Mouse (Mus musculus): ENCODE results near the gene Ubr1. TPM values are rescaled to one million over a fixed set of nuclear protein-coding genes. Genes with fewer than 3 reads are reported as not detected.
A peak's percentile ranks its signal among the peaks of the same experiment; 100 is the strongest.

Gene Ubr1
- total RNA-seq, 2 experiments from 2014 or later = 43.2 to 45.0 TPM

- no peak for DNase-seq (ENCODE audit: low spot score in 2 of 2)
Observed at GRCm38 (mm10) chr2:120863389-120863788, 107.1 kb downstream of the Ubr1 start.

GRCm38 (mm10) chr2:120860699-120861098 is 109.8 kb downstream of the Ubr1 start:
- DNase-seq (ENCODE audit: low spot score in 2 of 2) = no peak

DNA sequence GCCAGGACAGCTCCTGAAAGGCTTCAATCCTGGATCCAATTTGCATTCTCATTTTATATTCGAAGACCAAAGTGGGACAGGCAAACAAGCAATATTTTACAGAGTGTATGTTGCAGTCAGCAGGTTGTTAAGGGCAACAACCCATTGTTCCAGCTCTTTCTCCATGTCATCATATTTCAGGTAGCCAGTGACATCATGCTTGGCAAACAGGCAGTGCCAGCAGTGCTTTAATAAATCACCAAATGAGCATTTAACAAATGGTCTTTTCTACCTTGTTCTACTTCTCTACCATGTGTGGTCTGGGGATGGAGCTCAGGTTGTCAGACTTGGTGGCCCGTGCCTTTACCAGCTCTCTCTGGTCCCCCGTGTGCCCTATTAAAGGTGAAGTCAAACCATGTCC is 112.4 kb downstream of the Ubr1 start:
- DNase-seq (ENCODE audit: low spot score in 2 of 2) = no peak

DNA sequence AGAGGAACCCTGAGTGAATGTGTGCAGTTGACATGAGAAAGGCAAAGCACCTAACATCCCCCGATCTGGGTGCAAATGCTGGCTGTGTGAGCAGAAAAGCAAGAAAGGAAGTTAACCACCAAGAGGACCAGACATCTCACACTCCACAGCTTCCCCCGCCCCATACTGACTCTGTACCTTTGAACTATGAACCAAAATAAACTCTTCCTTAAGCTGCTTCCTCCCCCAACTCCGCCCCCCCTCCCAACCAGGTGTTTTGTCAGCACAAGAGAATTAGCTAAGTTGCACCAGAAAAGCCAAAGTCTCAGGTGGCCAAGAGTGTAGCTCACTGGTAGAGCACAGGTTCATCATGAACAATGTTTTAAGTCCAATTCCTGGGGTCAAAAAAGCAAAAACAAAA is 117.4 kb downstream of the Ubr1 start:
- DNase-seq (ENCODE audit: low spot score in 2 of 2) = no peak

GRCm38 (mm10) chr2:120852626-120853025 is 117.9 kb downstream of the Ubr1 start:
- DNase-seq (ENCODE audit: low spot score in 2 of 2) = no peak

- DNase-seq (ENCODE audit: low spot score in 2 of 2) = peak; percentile 98 to 99
Observed at GRCm38 (mm10) chr2:120850424-120851082, 120.0 kb downstream of the Ubr1 start, which contains the start of gene Ttbk2. Gene Ttbk2, minus strand, starts transcription at chr2:120850604.

DNA sequence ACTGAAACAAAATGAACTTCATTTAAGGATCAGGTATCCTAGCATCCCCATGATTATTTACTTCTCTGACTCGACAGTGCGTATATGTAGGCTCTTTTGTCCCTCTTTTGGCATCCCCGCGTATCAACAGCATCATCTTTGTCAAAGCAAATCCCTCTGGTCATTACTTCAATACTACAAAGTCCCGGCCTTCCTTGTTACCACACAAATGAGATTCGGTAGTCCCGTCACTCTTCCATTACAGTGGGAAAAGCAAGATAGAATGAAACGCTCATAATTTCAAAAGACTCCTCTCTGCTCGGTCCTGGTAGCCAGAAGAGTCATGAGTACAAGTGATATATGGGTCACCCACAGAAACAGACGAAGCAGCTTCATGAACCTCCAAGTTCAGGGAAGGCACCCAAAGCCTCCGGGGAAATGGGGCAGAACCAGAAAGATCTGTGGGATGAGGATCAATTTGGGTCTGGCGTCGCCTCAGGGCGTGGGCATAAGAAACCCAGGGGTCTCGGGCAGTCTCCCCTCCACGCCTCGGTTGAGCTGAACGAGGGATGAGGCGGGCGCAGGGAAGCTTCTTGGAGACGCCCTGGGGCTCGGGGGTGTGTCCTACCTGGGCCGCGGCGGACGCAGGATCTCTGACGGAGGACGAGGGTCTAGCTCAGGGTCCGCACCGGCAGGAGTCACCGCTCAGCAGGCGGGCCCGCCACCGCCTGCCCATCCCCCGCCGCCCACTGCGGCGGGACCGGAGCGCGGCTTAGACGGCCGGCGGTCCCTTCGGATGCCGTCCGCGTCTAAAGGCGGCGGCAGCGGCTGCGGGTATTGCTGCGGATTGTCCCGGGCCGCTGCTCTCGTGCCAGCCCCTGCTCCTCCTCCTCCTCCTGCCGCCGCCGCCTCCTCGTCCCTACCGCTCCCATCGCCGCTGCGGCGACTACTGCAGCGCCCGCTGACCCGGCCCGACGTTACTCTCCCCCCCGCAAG is 120.8 kb downstream of the Ubr1 start, which contains the start of gene Cdan1:
Gene Cdan1, minus strand, starts transcription at position 680 of the 975 bp plus-strand sequence.
- DNase-seq (ENCODE audit: low spot score in 2 of 2) = peak; percentile 38 to 55

- no peak for DNase-seq (ENCODE audit: low spot score in 2 of 2)
Observed at GRCm38 (mm10) chr2:120845280-120845679, 125.2 kb downstream of the Ubr1 start.

- no peak for DNase-seq (ENCODE audit: low spot score in 2 of 2)
Observed at GRCm38 (mm10) chr2:120843990-120844389, 126.5 kb downstream of the Ubr1 start.

DNA sequence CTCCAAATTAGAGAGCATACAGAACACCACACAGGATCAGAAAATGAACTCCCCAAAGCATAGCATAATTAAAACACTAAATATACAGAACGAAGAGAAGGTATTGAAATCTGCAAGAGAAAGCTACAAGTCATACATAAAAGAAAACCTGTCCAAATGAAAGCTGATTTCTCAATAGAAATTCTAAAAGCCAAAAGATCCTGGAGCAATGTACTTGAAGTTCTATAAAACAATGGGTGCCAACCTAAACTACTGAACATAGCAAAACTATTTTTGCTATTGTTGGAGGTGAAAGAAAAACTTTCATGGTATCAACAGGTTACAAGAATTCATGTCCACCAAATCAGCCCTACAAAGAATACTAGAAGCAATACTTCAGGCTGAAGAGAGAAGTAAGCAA is 129.3 kb downstream of the Ubr1 start:
- no peak for DNase-seq (ENCODE audit: low spot score in 2 of 2)

DNA sequence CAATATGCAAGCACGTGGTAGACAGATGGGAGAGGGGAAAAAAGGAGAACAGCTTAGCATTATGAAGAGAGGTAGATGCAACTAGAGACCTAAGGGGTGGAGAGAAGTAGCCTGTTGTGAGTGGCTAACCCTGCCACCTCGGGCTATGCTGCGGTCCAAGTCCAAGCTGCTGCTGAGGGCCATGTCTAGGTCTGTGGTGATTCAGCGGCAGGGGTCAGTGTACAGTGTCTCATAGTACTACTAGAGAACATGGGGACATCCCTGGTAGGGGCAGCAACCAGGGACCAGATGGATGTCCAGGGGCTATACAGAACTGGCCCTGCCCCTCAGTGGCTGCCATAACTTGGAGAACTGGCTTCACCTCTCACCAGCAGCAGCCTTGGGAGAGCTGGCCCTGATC is 135.3 kb downstream of the Ubr1 start:
- DNase-seq (ENCODE audit: low spot score in 2 of 2) = no peak

GRCm38 (mm10) chr2:120826936-120827638 is 143.4 kb downstream of the Ubr1 start:
- DNase-seq (ENCODE audit: low spot score in 2 of 2) = no peak

Small RNAs within 50 kb of the gene (microRNA-seq; reads per million reads assigned to microRNA genes)
- 0 reads per million in 2 experiments for gene Gm44325

Other genes with a start within 250 kb of the Ubr1 start
- gene Cdan1, start 120.6 kb downstream of the Ubr1 start, total RNA-seq (2021) = 10 to 100 TPM; 25.2 to 26.5 TPM
- gene Ttbk2, start 120.1 kb downstream of the Ubr1 start, total RNA-seq (2021) = 10 to 100 TPM; 89.8 to 93.3 TPM
- 10 to 100 TPM; 24.8 to 25.6 TPM for gene Tmem62, start 6.3 kb upstream of the Ubr1 start, total RNA-seq (2021)
- gene Ccndbp1, start 37.7 kb upstream of the Ubr1 start, total RNA-seq (2021) = 10 to 100 TPM; 63.0 to 64.6 TPM
- not detected for gene Epb42, start 66.4 kb upstream of the Ubr1 start, total RNA-seq (2021)
- gene Tgm5, start 115.1 kb upstream of the Ubr1 start, total RNA-seq (2021) = under 1 TPM in 1 of 2 experiments, not detected in 1; 0.14 TPM
- under 1 TPM in 1 of 2 experiments, not detected in 1; 0.21 TPM for gene Tgm7, start 139.1 kb upstream of the Ubr1 start, total RNA-seq (2021)
- gene Adal, start 169.7 kb upstream of the Ubr1 start, total RNA-seq (2021) = 10 to 100 TPM; 14.5 to 17.8 TPM
- gene Lcmt2, start 169.9 kb upstream of the Ubr1 start, total RNA-seq (2021) = 1 to 10 TPM; 6.9 to 7.6 TPM
- gene Tubgcp4, start 199.9 kb upstream of the Ubr1 start, total RNA-seq (2021) = 10 to 100 TPM; 45.6 to 49.8 TPM
- gene Zscan29, start 200.4 kb upstream of the Ubr1 start, total RNA-seq (2021) = 1 to 10 TPM; 6.5 to 6.9 TPM